Mouse (Mus musculus): ENCODE data around the gene Orai2. TPM values are rescaled to one million over a fixed set of nuclear protein-coding genes. Genes with fewer than 3 reads are reported as not detected.
A peak's percentile ranks its signal among the peaks of the same experiment; 100 is the strongest.

Orai2 gene
- polyA plus RNA-seq, 1 experiment: 12.7 TPM

DNA sequence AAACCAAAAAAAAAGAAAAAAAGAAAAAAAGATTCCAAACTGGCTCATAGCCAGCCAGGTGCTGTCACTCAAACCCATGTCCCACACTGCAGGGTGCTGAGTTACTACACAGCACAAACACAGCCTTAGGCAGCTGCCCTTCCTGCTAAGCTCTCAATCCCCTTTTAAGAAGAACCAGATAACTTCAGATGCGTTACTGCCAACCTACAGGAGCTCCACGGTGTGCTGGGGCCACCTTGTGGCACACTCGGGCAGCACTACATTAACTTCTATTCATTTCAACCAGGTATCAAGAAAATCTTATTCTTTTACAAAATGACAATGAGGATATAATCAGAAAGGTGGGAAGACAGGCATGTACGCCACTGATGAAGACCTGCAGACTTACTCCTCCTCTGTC is 16.2 kb upstream of the Orai2 start:
- peak; percentile 55 for DNase-seq
- no peaks in the 10 kb centered on the region; the same call in none of the 2 replicates for H3K36me3 ChIP-seq (ENCODE audit: control insufficient read depth, insufficient read depth, low read length)
- H3K4me3 ChIP-seq (ENCODE audit: insufficient read depth, low read depth, low read length): no peak overlapping the region
- 31% methylated on average over 4 of the region's 4 CpGs for WGBS
- 0 out of 2 replicates have a peak, but pooled peaks cover 3% of the 10 kb centered on the region for H3K4me1 ChIP-seq (ENCODE audit: control insufficient read depth, insufficient read depth, low read length)
- no peaks in the 10 kb centered on the region for H3K27me3 ChIP-seq (replicated peaks; ENCODE audit: control insufficient read depth, insufficient read depth, low read length)
- no peak overlapping the region for H3K27ac ChIP-seq (ENCODE audit: insufficient read depth, low read depth, low read length)
- peak; percentile 86 for TF ChIP-seq CTCF (conservative IDR thresholded peaks at IDR 0.05; ENCODE audit: insufficient read depth, insufficient read length, low read depth, low read length)
- no peak for TF ChIP-seq POLR2A (IDR thresholded peaks at IDR 0.05; ENCODE audit: low read depth, low read length)

DNA sequence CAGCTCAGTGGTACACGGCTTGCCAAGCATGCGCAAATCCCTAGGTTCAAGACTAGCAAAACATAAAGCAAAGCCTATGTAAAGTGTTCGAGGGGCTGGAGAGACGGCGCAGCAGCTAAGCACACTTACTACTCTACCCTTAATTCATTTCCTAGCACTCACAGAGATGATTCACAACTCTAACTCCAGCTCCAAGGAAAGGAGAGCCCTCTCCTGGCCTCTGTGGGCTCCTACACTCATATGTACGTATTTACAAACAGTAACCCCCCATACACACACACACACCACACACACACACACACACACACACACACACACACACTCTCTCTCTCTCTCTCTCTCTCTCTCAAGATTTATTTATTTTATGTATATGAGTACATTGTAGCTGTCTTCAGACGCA is 13.3 kb upstream of the Orai2 start:
- Histone ChIP-seq H3K27ac (ENCODE audit: insufficient read depth, low read depth, low read length) (no peak overlapping the region), H3K4me1 (ENCODE audit: control insufficient read depth, insufficient read depth, low read length) (0 out of 2 replicates have a peak, but pooled peaks cover 3% of the 10 kb centered on the region), H3K4me3 (ENCODE audit: insufficient read depth, low read depth, low read length) (no peak overlapping the region), H3K36me3 (ENCODE audit: control insufficient read depth, insufficient read depth, low read length) (no peaks in the 10 kb centered on the region; the same call in none of the 2 replicates), H3K27me3 (replicated peaks; ENCODE audit: control insufficient read depth, insufficient read depth, low read length) (no peaks in the 10 kb centered on the region)
- DNase-seq: no peak
- 90% methylated on average over 7 of the region's 7 CpGs for WGBS
- TF ChIP-seq POLR2A (IDR thresholded peaks at IDR 0.05; ENCODE audit: low read depth, low read length) (no peak), CTCF (conservative IDR thresholded peaks at IDR 0.05; ENCODE audit: insufficient read depth, insufficient read length, low read depth, low read length) (no peak)

DNA sequence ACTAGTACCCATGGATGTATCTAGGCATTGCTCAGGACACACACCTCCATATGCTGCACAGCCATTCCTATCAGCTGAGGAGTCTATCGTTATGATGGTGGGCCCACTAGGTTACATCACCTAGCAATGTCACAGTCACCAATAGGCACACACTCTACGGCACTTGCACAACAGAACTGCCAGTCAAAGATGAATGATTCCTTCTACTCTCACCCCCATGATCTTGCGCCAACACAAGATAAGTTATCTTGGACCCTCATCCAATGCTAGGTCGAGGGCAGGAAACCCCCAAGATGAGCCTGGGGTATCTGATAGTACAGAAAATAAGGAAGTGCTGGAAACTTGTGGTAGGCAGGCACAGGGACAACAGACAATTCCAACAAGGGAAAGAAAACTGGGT is 12.3 kb upstream of the Orai2 start:
- Histone ChIP-seq H3K27ac (ENCODE audit: insufficient read depth, low read depth, low read length) (no peak overlapping the region), H3K4me3 (ENCODE audit: insufficient read depth, low read depth, low read length) (no peak overlapping the region), H3K4me1 (ENCODE audit: control insufficient read depth, insufficient read depth, low read length) (0 out of 2 replicates have a peak, but pooled peaks cover 3% of the 10 kb centered on the region), H3K27me3 (replicated peaks; ENCODE audit: control insufficient read depth, insufficient read depth, low read length) (no peaks in the 10 kb centered on the region), H3K36me3 (ENCODE audit: control insufficient read depth, insufficient read depth, low read length) (no peaks in the 10 kb centered on the region; the same call in none of the 2 replicates)
- 90% methylated on average over 4 of the region's 4 CpGs for WGBS
- no peak for TF ChIP-seq CTCF (conservative IDR thresholded peaks at IDR 0.05; ENCODE audit: insufficient read depth, insufficient read length, low read depth, low read length)
- TF ChIP-seq POLR2A (IDR thresholded peaks at IDR 0.05; ENCODE audit: low read depth, low read length): no peak
- DNase-seq: no peak

DNA sequence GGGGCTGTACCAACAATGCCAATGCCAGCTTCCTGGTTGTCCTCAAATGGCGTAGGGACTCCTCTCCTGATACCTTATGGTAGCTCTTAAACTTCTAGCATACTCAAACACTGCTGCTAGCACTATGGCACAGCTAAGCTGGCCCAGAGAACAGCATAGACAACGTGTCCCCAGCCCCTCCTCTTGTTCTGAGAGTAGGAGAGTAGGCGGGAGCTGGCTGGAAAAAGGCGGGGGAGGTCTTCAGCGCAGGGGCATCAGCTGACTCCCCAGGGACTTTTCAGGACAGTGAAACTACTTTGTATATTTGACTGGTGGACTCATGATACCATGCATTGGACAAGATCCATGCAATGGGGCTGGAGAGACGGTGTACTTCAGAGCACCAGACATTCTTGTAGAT is 11.5 kb upstream of the Orai2 start:
- Histone ChIP-seq H3K4me3 (ENCODE audit: insufficient read depth, low read depth, low read length) (no peak overlapping the region), H3K36me3 (ENCODE audit: control insufficient read depth, insufficient read depth, low read length) (no peaks in the 10 kb centered on the region; the same call in none of the 2 replicates)

GRCm38 (mm10) chr5:136181197-136181596 is 10.7 kb upstream of the Orai2 start:
- Histone ChIP-seq H3K4me1 (ENCODE audit: control insufficient read depth, insufficient read depth, low read length) (0 out of 2 replicates have a peak, but pooled peaks cover 3% of the 10 kb centered on the region), H3K4me3 (ENCODE audit: insufficient read depth, low read depth, low read length) (no peak overlapping the region), H3K27ac (ENCODE audit: insufficient read depth, low read depth, low read length) (no peak overlapping the region), H3K36me3 (ENCODE audit: control insufficient read depth, insufficient read depth, low read length) (no peaks in the 10 kb centered on the region; the same call in none of the 2 replicates), H3K27me3 (replicated peaks; ENCODE audit: control insufficient read depth, insufficient read depth, low read length) (no peaks in the 10 kb centered on the region)
- no peak for DNase-seq
- WGBS: 91% methylated on average over 6 of the region's 6 CpGs
- no peak for TF ChIP-seq CTCF (conservative IDR thresholded peaks at IDR 0.05; ENCODE audit: insufficient read depth, insufficient read length, low read depth, low read length)
- TF ChIP-seq POLR2A (IDR thresholded peaks at IDR 0.05; ENCODE audit: low read depth, low read length): no peak

More for the DNA sequence above, 11.5 kb upstream of the Orai2 start:
- 0 out of 2 replicates have a peak, but pooled peaks cover 3% of the 10 kb centered on the region for H3K4me1 ChIP-seq (ENCODE audit: control insufficient read depth, insufficient read depth, low read length)
- no peaks in the 10 kb centered on the region for H3K27me3 ChIP-seq (replicated peaks; ENCODE audit: control insufficient read depth, insufficient read depth, low read length)
- no peak overlapping the region for H3K27ac ChIP-seq (ENCODE audit: insufficient read depth, low read depth, low read length)
- DNase-seq: no peak
- 90% methylated on average over 6 of the region's 6 CpGs for WGBS
- TF ChIP-seq CTCF (conservative IDR thresholded peaks at IDR 0.05; ENCODE audit: insufficient read depth, insufficient read length, low read depth, low read length) (no peak), POLR2A (IDR thresholded peaks at IDR 0.05; ENCODE audit: low read depth, low read length) (no peak)

DNA sequence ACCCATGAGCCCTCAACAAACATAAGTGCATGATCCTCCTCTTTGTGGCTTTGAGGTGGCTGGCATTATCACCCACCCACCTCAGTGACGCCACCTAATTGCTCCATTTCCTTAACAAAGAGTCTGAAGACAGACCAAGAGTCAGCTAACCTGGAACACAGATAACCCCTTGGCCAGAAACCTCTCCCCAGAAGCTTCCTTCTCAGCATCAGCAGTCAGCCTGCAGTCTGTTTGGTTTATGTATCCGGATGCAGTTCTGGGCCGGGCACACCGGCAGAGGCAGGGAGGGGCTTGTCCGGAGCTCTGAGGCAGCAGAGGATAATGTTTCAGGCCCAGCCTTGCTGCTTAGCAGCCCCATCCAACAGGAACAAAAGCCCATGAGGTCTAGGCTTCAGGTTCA is 9.1 kb upstream of the Orai2 start:
- no peak for DNase-seq
- Histone ChIP-seq H3K27me3 (replicated peaks; ENCODE audit: control insufficient read depth, insufficient read depth, low read length) (no peaks in the 10 kb centered on the region), H3K36me3 (ENCODE audit: control insufficient read depth, insufficient read depth, low read length) (no peaks in the 10 kb centered on the region; the same call in none of the 2 replicates), H3K4me3 (ENCODE audit: insufficient read depth, low read depth, low read length) (no peak overlapping the region), H3K4me1 (ENCODE audit: control insufficient read depth, insufficient read depth, low read length) (no peaks in the 10 kb centered on the region), H3K27ac (ENCODE audit: insufficient read depth, low read depth, low read length) (no peak overlapping the region)
- TF ChIP-seq CTCF (conservative IDR thresholded peaks at IDR 0.05; ENCODE audit: insufficient read depth, insufficient read length, low read depth, low read length) (no peak), POLR2A (IDR thresholded peaks at IDR 0.05; ENCODE audit: low read depth, low read length) (no peak)
- 53% methylated on average over 5 of the region's 5 CpGs for WGBS

GRCm38 (mm10) chr5:136173606-136174463 is 3.3 kb upstream of the Orai2 start:
- peaks cover 10% of the 10 kb centered on the region for H3K4me1 ChIP-seq (ENCODE audit: control insufficient read depth, insufficient read depth, low read length)
- H3K27ac ChIP-seq (ENCODE audit: insufficient read depth, low read depth, low read length): peak overlapping the region; percentile 26; the same call in 1 of the 2 replicates
- TF ChIP-seq POLR2A (IDR thresholded peaks at IDR 0.05; ENCODE audit: low read depth, low read length): no peak
- no peak for TF ChIP-seq CTCF (conservative IDR thresholded peaks at IDR 0.05; ENCODE audit: insufficient read depth, insufficient read length, low read depth, low read length)
- peak; percentile 78 for DNase-seq
- no peaks in the 10 kb centered on the region for H3K36me3 ChIP-seq (ENCODE audit: control insufficient read depth, insufficient read depth, low read length)
- no peak overlapping the region for H3K4me3 ChIP-seq (ENCODE audit: insufficient read depth, low read depth, low read length)
- no peaks in the 10 kb centered on the region for H3K27me3 ChIP-seq (replicated peaks; ENCODE audit: control insufficient read depth, insufficient read depth, low read length)
- 19% methylated on average over 9 of the region's 9 CpGs for WGBS

All from kidney, adult 2 months (tissue).